Mouse (Mus musculus) forebrain, embryonic 11.5 days (tissue): ENCODE measurements around the gene Mrap. TPM values are rescaled to one million over a fixed set of nuclear protein-coding genes. Genes with fewer than 3 reads are reported as not detected.

Experiments
- ATAC-seq: fragments of 200-750 bp; cut with Nextera tagmentation; replicated peaks from 2 replicates; pipeline ENCODE4 v1.8.0; 2017; ENCODE audit warnings: moderate TSS enrichment; ENCODE audit not compliant: low FRiP score
- DNase-seq: peaks from one replicate; pipeline ENCODE4 v3.0.0-alpha.2; 2017; ENCODE audit warnings: low spot score
- H3K27ac ChIP-seq: fragments of 300-500 bp; sonication (generic); 2 replicates; pipeline ENCODE4 v1.5.1; 2014; ENCODE audit warnings: low read depth, low read length
- H3K27me3 ChIP-seq: fragments of 300-500 bp; sonication (generic); 2 replicates; pipeline ENCODE4 v1.6.1; 2014; ENCODE audit warnings: mild to moderate bottlenecking, low read length, mixed read lengths; ENCODE audit not compliant: control insufficient read depth, insufficient read depth
- H3K36me3 ChIP-seq: fragments of 300-500 bp; sonication (generic); 2 replicates; pipeline ENCODE4 v1.6.1; 2014; ENCODE audit warnings: mild to moderate bottlenecking, low read length, moderate library complexity, mixed read lengths; ENCODE audit not compliant: control insufficient read depth, insufficient read depth
- H3K4me1 ChIP-seq: fragments of 300-500 bp; sonication (generic); replicated peaks from 2 replicates; pipeline ENCODE4 v1.6.1; 2014; ENCODE audit warnings: low read length, mixed read lengths; ENCODE audit not compliant: control insufficient read depth, insufficient read depth
- H3K4me2 ChIP-seq: fragments of 300-500 bp; sonication (generic); 2 replicates; pipeline ENCODE4 v1.6.1; 2014; ENCODE audit warnings: low read depth, mild to moderate bottlenecking, low read length, moderate library complexity, mixed read lengths; ENCODE audit not compliant: severe bottlenecking
- H3K4me3 ChIP-seq: fragments of 300-500 bp; sonication (generic); 2 replicates; pipeline ENCODE4 v1.5.1; 2014; ENCODE audit warnings: low read depth, low read length
- H3K9ac ChIP-seq: fragments of 300-500 bp; sonication (generic); 2 replicates; pipeline ENCODE4 v1.6.1; 2014; ENCODE audit warnings: low read length
- H3K9me3 ChIP-seq: fragments of 300-500 bp; sonication (generic); 2 replicates; pipeline ENCODE4 v1.6.1; 2016; ENCODE audit warnings: low read length, mixed read lengths; ENCODE audit not compliant: control insufficient read depth
- WGBS: fragments of 180-500 bp; shearing (Covaris S2); extraction: QIAGEN DNeasy Blood & Tissue Kit; methylation state at CpG from one replicate; pipeline ENCODE4 v1.1.7; 2014; 5-methylcytosine and 5-hydroxymethylcytosine counted together
- polyA plus RNA-seq: library from polyadenylated mRNA; unstranded; fragments of >200 nt; fragmentation: Nextera tagmentation; extraction: Ambion mirVana; gene quantifications from 2 replicates; pipeline ENCODE4 v1.2.1, GENCODE M21; 2014

Gene Mrap
- polyA plus RNA-seq, 1 experiment from 2014 or later: 0.25 TPM

DNA sequence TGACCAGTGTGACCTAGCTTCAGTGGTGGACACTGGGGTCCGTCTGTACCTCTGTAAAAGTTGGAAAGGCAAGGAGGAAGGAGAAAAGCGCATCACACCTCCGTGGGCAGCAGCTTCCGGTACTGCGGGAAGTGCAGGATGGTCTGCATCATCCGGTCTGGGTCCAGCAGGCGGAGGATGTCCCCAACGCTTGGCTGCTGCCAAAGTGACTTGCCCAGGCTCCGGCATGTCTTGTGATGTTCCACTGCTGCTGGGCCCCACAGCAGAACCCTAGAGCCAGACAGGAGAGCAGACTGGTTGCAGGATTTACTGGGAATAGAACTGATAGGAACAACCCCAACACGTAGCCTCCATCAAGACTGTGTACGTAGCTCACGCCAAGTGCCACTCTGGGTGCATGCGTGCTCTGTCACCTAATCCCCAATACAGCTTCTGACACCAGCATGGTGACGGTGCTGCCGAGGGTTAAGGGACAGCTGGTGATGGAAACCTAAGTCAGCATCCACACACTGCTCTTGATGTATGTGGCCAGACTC, 29.0 kb downstream of the Mrap start:
- H3K9me3 ChIP-seq: no peaks in the 10 kb centered on the region
- H3K27me3 ChIP-seq: no peaks in the 10 kb centered on the region
- H3K4me3 ChIP-seq: no peak overlapping the region
- no peak overlapping the region for H3K4me2 ChIP-seq
- 95% methylated on average over 15 of the region's 15 CpGs for WGBS
- ATAC-seq: no peak
- no peak overlapping the region for H3K9ac ChIP-seq
- H3K4me1 ChIP-seq: no peaks in the 10 kb centered on the region
- peaks cover 6% of the 10 kb centered on the region for H3K36me3 ChIP-seq
- no peak overlapping the region for H3K27ac ChIP-seq
- no peak for DNase-seq

DNA sequence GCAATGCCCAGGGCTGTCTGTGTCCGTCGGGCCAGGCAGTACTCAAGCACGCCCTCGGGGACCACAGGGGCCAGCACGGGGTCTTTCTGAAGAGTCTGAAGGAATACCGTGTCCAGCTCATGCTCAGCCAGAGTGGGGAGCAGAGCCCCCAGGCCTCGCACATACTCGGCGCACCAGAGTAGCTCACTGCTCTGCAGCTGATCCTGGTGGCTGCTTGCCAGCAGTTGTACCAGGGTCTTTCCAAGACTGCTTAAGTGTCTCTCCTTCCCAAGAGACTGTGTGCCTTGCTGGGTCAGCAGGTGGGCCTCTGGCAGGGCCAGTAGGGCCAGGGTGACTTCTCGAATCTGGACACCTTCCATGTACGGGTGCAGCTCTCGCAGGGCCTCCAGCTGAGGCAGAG, 36.2 kb downstream of the Mrap start:
- no peaks in the 10 kb centered on the region for H3K27me3 ChIP-seq
- WGBS: 94% methylated on average over 12 of the region's 12 CpGs
- no peak overlapping the region for H3K4me3 ChIP-seq
- peaks cover under 1% of the 10 kb centered on the region for H3K36me3 ChIP-seq
- H3K4me2 ChIP-seq: no peak overlapping the region
- no peak overlapping the region for H3K27ac ChIP-seq
- H3K4me1 ChIP-seq: no peaks in the 10 kb centered on the region
- H3K9ac ChIP-seq: no peak overlapping the region
- H3K9me3 ChIP-seq: no peaks in the 10 kb centered on the region
- DNase-seq: no peak
- ATAC-seq: no peak

DNA sequence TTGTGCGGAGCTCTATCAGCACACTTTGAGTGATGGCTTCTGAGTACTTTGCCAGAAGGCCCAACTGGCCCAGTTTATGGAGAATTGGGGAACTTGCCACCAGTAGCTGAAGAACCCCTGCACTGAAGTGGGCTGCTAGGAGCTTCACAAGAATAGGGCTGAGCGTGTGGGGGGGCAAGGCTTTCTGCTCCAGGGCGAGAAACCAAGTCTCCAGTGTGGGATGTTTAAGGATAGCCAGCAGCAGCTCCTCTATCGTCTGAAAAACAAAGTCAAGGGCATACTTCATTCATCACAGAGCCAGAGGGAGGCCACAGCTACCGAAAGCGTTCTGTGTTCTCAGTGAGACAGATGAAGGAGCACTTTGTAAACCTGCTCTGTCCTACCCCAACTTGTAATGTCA, 36.6 kb downstream of the Mrap start:
- H3K4me1 ChIP-seq: no peaks in the 10 kb centered on the region
- DNase-seq (no peak), ATAC-seq (no peak)
- H3K4me2 ChIP-seq: no peak overlapping the region
- H3K36me3 ChIP-seq: no peaks in the 10 kb centered on the region; the same call in none of the 2 replicates
- H3K27ac ChIP-seq: no peak overlapping the region
- 92% methylated on average over 6 of the region's 6 CpGs for WGBS
- H3K4me3 ChIP-seq: no peak overlapping the region
- H3K9ac ChIP-seq: no peak overlapping the region
- no peaks in the 10 kb centered on the region for H3K9me3 ChIP-seq
- H3K27me3 ChIP-seq: no peaks in the 10 kb centered on the region

DNA sequence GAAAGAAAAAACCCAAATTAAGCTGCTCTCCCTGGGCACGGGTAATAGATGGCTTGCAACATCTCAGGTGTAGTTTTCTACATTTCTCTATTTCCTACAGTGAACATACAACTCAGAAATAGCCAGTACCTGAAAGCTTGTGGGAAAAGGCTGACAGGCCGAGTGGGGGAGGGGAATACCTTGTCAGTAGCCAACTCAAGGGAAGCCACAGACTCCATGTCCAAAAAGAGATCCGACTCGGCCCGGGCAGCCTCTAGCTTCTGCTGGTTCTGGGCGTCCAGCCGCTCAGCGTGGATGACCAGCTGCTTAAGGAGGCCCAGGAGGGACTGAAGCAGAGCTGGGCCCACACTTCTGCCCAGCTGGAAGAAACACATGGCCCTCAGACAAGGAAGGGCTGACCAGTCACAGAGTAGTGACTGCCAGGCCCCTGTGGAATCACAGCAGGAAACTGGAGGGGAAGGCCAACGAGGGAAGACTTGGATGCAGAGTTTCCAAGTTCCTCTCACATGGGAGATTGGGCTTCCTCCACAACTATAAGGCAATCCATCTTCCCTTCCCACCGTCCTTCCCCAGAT, 38.0 kb downstream of the Mrap start:
- ATAC-seq: no peak
- H3K4me2 ChIP-seq: no peak overlapping the region

DNA sequence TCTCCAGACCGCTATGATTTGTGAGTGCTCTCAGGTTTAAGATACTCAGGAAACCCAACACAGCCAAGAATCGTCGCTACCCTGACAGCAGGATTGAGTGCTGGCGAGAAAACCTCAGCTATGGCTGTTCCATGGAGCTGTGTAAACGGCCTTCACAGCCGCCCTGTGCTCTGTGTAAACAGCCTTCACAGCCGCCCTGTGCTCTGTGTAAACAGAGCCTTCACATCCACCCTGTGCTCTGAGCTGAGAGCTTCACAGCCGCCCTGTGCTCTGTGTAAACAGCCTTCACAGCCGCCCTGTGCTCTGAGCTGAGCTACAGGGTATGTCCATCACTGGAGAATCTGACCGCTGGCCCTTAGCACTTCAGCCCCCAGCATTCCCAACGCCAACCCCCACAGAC, 41.8 kb downstream of the Mrap start:
- H3K36me3 ChIP-seq: no peaks in the 10 kb centered on the region; the same call in 1 of the 2 replicates
- no peaks in the 10 kb centered on the region for H3K9me3 ChIP-seq
- DNase-seq: no peak
- ATAC-seq: no peak
- 86% methylated on average over 11 of the region's 11 CpGs for WGBS
- H3K4me2 ChIP-seq: no peak overlapping the region
- no peak overlapping the region for H3K4me3 ChIP-seq
- H3K27ac ChIP-seq: no peak overlapping the region
- H3K4me1 ChIP-seq: no peaks in the 10 kb centered on the region
- no peak overlapping the region for H3K9ac ChIP-seq
- H3K27me3 ChIP-seq: no peaks in the 10 kb centered on the region

More for the DNA sequence above, 38.0 kb downstream of the Mrap start:
- DNase-seq: no peak
- Histone ChIP-seq H3K9ac (no peak overlapping the region), H3K36me3 (no peaks in the 10 kb centered on the region; the same call in none of the 2 replicates), H3K9me3 (no peaks in the 10 kb centered on the region), H3K4me3 (no peak overlapping the region), H3K27me3 (no peaks in the 10 kb centered on the region), H3K4me1 (no peaks in the 10 kb centered on the region), H3K27ac (no peak overlapping the region)
- 88% methylated on average over 10 of the region's 10 CpGs for WGBS

DNA sequence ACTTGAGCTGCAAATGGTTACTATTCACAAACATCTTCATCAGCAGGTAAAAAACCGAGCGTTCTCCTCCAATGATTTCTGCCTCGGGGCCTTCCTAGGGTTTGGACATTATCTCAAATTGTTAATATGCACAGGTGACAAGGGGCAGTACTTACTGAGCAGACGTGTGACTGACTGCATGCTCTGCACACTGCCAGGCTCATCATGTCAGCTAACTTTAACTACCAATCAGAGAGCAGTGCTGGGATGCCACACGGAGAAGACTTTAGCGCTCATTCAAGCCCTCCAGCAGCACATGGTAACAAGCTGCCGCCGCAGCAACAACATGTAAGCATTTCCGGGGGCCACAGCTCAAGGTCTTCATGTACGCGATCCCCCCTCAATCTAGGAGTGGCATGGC, 45.3 kb downstream of the Mrap start:
- DNase-seq (no peak), ATAC-seq (no peak)
- no peak overlapping the region for H3K4me3 ChIP-seq
- H3K4me1 ChIP-seq: no peaks in the 10 kb centered on the region
- H3K27ac ChIP-seq: no peak overlapping the region
- no peak overlapping the region for H3K4me2 ChIP-seq
- no peak overlapping the region for H3K9ac ChIP-seq
- 93% methylated on average over 11 of the region's 11 CpGs for WGBS
- H3K27me3 ChIP-seq: no peaks in the 10 kb centered on the region
- peaks cover 3% of the 10 kb centered on the region for H3K36me3 ChIP-seq
- no peaks in the 10 kb centered on the region for H3K9me3 ChIP-seq

DNA sequence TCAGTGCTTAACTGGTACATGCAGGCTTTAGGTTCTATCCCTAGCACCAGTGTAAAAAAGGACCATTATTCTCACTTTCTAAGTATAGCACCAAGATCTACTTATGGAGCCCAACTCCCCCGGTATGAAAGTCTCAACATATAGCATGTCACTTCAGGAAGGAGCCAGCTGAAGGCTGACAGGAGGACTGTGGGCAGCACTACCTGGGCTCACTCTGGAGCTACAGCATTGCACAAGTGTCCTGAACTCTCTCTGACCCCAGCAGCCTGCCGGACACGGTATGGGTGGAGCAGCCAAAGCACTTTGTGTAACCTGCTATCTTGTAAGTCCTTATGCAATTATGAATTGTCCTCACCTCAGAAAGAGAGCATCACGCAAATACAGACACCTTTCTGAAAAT, 47.2 kb downstream of the Mrap start:
- 94% methylated on average over 4 of the region's 4 CpGs for WGBS
- no peak for ATAC-seq
- H3K9me3 ChIP-seq: no peaks in the 10 kb centered on the region
- H3K27me3 ChIP-seq: no peaks in the 10 kb centered on the region
- no peak overlapping the region for H3K27ac ChIP-seq
- no peak overlapping the region for H3K4me3 ChIP-seq
- H3K36me3 ChIP-seq: peaks cover 3% of the 10 kb centered on the region
- H3K9ac ChIP-seq: no peak overlapping the region
- H3K4me2 ChIP-seq: no peak overlapping the region
- no peaks in the 10 kb centered on the region for H3K4me1 ChIP-seq
- no peak for DNase-seq

DNA sequence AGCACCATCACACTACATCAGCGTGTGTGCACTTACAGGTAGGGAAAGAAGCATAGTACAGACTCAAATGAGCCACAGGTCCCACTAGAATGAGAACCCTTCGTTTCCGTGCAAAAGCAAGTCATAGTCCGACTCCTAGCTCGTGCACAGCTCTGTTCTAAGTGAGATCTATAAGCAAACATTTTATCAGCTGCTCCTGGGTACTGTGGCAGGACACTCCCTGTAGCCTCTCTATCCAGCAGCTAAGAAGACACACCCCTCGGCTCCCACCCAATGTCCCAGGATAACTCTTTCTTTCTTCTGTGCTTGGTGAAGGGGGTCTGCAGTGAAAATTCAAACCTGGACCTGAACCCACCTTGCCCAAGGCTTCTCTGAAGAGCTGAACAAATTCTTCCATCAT, 50.6 kb downstream of the Mrap start:
- no peak for ATAC-seq
- Histone ChIP-seq H3K4me2 (no peak overlapping the region), H3K27me3 (no peaks in the 10 kb centered on the region), H3K4me3 (no peak overlapping the region), H3K9me3 (no peaks in the 10 kb centered on the region), H3K4me1 (no peaks in the 10 kb centered on the region), H3K27ac (no peak overlapping the region), H3K9ac (no peak overlapping the region), H3K36me3 (peaks cover 3% of the 10 kb centered on the region)
- DNase-seq: no peak
- WGBS: 95% methylated on average over 6 of the region's 6 CpGs

DNA sequence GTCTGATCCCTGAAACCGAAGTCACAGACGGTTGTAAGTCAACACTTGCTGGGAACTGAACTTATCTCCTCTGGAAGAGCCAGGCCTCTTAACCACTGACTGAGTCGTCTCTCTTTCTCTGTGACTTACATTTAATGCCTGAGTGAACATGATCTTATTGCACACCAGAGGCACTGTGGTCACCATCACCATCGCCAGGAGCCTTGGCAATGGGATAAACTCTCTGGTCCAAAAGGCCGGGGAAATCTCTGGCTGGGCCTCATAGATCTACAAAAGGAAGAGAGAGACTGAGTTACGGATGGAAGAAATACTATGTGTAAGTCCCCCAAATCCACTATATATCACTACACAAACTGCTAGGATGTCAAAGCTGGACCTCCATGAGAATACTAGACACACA, 52.9 kb downstream of the Mrap start:
- Histone ChIP-seq H3K9ac (no peak overlapping the region), H3K36me3 (no peaks in the 10 kb centered on the region; the same call in 1 of the 2 replicates), H3K4me1 (no peaks in the 10 kb centered on the region), H3K27ac (no peak overlapping the region), H3K4me3 (no peak overlapping the region), H3K27me3 (no peaks in the 10 kb centered on the region), H3K4me2 (no peak overlapping the region), H3K9me3 (no peaks in the 10 kb centered on the region)
- no peak for DNase-seq
- WGBS: 92% methylated on average over 6 of the region's 6 CpGs
- ATAC-seq: no peak
